Mouse (Mus musculus) heart, postnatal 25 days (tissue): ENCODE data around the gene Ndufs1. TPM values are rescaled to one million over a fixed set of nuclear protein-coding genes. Genes with fewer than 3 reads are reported as not detected.
"Not testable (repeated sequence)": the region's sequence is repeated elsewhere in the genome, so short reads cannot be mapped to it uniquely, and the experiment has no call there.

Experiments used
- DNase-seq: peaks from one replicate; pipeline ENCODE4 v3.0.0; 2022; ENCODE audit warnings: low spot score
- intact Hi-C: fragments of 180-260 bp; cut with DNase I; formaldehyde crosslinking; loops from one replicate; pipeline ENCODE4 v1.15.1; 2025
- total RNA-seq, 2 experiments: library from RNA; stranded (reverse); gene quantifications; 2 replicates each; pipeline ENCODE4 v1.2.3; 2021

Gene Ndufs1
- total RNA-seq, 2 experiments from 2014 or later, result 830 to 856 TPM

- DNase-seq, result no peak
- intact Hi-C loops, result no loop called here
Measured at GRCm38 (mm10) chr1:63188536-63188935, 11.9 kb upstream of the Ndufs1 start.

- DNase-seq, intact Hi-C loops: not testable (repeated sequence)
Measured at GRCm38 (mm10) chr1:63185430-63185829, 8.8 kb upstream of the Ndufs1 start.

GRCm38 (mm10) chr1:63182636-63183270 lies 6.1 kb upstream of the Ndufs1 start:
- DNase-seq, result no peak
- intact Hi-C loops, result loop anchor here (5.0 kb wide), 2 partner anchors 55 to 70 kb away; no protein-coding TSS in a partner anchor

GRCm38 (mm10) chr1:63182212-63182611 lies 5.6 kb upstream of the Ndufs1 start:
- intact Hi-C loops, result loop anchor here (5.0 kb wide), 2 partner anchors 55 to 70 kb away; no protein-coding TSS in a partner anchor
- DNase-seq, result peak; percentile 28

DNA sequence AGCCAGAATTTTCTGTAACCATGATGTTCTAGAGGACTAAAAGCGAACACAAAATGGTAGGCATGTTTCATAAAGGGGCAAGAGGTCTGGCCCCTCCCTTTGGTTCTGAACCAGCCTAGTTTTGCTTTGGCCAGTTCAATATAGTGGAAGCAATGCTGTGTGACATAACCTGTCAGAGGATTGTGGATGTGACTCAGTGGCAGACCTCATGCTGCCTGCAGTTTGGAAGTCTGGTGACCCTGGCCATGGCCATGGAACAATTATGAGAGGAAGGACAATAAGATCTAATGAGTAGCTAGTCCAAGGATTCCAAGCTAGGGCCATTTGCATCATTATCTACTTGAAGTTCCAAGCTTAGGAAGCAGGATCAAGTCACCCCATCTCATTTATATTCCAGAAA lies 4.8 kb upstream of the Ndufs1 start:
- no peak for DNase-seq
- intact Hi-C loops, result loop anchor here (5.0 kb wide), 2 partner anchors 56 to 71 kb away; no protein-coding TSS in a partner anchor

GRCm38 (mm10) chr1:63181019-63181418 lies 4.4 kb upstream of the Ndufs1 start:
- DNase-seq, result peak; percentile 75
- intact Hi-C loops, result loop anchor here (5.0 kb wide), 2 partner anchors 56 to 71 kb away; no protein-coding TSS in a partner anchor

DNA sequence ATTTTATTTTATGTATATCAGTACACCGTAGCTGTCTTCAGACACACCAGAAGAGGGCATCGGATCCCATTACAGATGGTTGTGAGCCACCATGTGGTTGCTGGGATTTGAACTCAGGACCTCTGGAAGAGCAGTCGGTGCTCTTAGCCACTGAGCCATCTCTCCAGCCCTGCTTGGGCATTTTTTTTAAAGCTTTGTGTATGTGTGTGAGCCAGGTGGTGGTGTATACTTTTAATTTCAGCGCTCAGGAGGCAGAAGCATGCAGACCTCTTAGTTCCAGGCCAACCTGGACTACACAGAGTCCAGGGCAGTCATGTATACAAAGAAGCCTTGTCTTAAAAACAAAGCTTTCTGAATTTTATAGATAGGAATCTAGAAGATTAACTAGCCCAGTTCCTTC lies 3.9 kb upstream of the Ndufs1 start:
- intact Hi-C loops, result loop anchor here (5.0 kb wide), 2 partner anchors 57 to 72 kb away; no protein-coding TSS in a partner anchor
- DNase-seq, result not testable (repeated sequence)

DNA sequence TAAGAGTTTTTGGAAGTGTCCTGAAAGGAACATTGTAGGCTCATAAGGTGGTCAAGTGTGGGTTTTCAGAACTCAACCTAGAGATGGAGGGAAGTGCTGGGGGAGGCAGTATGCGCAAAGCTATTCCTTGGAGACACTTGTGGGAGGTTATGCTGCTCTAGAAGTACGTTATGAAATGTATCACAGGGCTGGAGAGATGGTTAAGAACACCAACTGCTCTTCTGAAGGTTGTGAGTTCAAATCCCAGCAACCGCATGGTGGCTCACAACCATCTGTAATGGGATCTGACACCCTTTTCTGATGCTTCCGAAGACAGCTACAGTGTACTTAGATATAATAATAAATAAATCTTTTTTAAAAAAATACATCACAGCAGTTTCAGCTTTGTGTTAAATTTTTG lies 3.5 kb upstream of the Ndufs1 start:
- intact Hi-C loops, result loop anchor here (5.0 kb wide), 2 partner anchors 57 to 72 kb away; no protein-coding TSS in a partner anchor
- no peak for DNase-seq

DNA sequence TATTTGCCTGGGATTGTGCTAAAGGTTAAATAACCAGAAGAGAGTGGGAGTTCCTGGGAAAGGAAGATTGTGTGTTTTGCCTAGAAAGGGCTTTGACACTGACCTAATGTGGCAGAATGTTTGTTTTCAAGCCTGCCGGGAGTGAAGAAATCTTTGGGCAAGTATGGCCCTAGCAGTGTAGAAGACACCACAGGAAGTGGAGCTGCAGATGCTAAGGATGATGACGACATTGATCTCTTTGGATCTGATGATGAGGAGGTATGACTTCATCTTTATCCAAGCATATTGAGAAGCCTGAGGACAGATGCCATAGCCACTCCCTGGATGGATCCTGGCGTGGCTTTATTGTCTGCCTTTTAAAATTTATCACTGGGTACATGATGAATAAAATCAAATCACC lies 1.7 kb upstream of the Ndufs1 start:
- no peak for DNase-seq

DNA sequence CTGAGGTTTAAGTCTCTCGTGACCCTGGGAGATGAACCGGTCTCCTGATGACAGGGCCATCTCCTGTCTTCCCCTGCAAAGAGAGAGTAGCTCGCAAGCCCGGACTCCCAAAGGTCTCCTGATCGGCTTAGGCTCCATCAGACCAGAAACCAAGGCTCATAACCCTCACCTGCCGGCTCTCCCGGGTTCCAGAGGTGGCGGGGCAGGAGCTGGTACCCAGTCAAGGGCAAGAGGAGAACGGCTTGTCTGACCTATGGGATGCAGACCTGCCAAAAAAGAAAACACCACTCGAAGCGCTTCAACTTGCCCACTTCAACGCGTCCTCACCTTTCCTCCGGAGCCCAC lies 402 bp downstream of the Ndufs1 start:
- intact Hi-C loops, result loop anchor here (2.0 to 10.0 kb wide), 2 partner anchors 61 to 1359 kb away; partner anchors contain the start of genes Creb1 and Ino80d
- DNase-seq, result no peak

More for the DNA sequence above, 1.7 kb upstream of the Ndufs1 start:
- intact Hi-C loops, result loop anchor here (10.0 kb wide), 1 partner anchor 1356 kb away; the partner anchor contains the start of gene Creb1

- DNase-seq, result no peak
- intact Hi-C loops, result loop anchor here (2.0 to 10.0 kb wide), 2 partner anchors 61 to 1359 kb away; partner anchors contain the start of genes Creb1 and Ino80d
Measured at GRCm38 (mm10) chr1:63175853-63176252, 780 bp downstream of the Ndufs1 start.

- no peak for DNase-seq
- intact Hi-C loops, result no loop called here
Measured at GRCm38 (mm10) chr1:63168638-63169037, 8.0 kb downstream of the Ndufs1 start.

GRCm38 (mm10) chr1:63140231-63140630 lies 36.4 kb downstream of the Ndufs1 start:
- no peak for DNase-seq
- intact Hi-C loops, result no loop called here

- DNase-seq, intact Hi-C loops: not testable (repeated sequence)
Measured at GRCm38 (mm10) chr1:63138586-63138985, 38.0 kb downstream of the Ndufs1 start.

DNA sequence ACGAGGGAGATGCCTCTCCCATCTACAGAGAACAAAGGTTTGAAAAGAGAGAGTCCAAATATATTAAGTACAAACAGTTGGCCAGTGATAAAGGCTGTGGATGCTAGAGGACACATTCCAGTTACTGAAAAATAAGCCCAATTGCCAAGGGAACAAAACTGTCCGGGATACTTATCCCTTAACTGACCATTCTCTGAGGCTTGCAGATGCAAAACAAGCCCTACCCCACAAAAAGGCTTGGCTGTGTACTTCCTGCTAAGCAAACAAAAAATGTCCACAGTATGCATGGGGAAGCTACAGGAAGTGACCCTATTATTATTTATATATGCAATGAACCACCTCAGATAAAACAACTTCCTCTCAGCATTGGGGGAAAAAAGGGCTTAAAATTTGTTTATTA lies 38.7 kb downstream of the Ndufs1 start:
- no peak for DNase-seq
- intact Hi-C loops, result no loop called here

- intact Hi-C loops, result no loop called here
- no peak for DNase-seq
Measured at GRCm38 (mm10) chr1:63134530-63134929, 42.1 kb downstream of the Ndufs1 start.

DNA sequence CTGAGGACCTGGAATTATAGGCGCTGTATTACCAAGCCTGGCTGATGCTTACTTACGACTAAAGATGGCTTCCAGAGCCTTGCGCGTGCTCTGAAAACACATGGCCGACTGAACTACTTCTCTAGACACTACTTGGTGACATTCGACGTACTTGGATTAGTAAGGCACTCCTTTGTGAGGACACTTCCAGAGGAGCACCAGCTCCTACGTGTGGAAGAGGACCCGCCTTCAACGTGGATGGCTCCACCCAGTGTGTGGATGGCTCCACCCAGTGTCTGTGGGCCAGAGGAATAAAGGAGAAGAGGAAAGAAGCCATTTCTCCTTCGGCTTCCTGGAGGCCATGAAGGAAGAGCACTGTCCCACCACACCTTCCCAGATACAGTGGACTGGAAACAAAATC lies 44.9 kb downstream of the Ndufs1 start:
- intact Hi-C loops, result no loop called here
- no peak for DNase-seq

GRCm38 (mm10) chr1:63130883-63131282 lies 45.8 kb downstream of the Ndufs1 start:
- no peak for DNase-seq
- intact Hi-C loops, result no loop called here

DNA sequence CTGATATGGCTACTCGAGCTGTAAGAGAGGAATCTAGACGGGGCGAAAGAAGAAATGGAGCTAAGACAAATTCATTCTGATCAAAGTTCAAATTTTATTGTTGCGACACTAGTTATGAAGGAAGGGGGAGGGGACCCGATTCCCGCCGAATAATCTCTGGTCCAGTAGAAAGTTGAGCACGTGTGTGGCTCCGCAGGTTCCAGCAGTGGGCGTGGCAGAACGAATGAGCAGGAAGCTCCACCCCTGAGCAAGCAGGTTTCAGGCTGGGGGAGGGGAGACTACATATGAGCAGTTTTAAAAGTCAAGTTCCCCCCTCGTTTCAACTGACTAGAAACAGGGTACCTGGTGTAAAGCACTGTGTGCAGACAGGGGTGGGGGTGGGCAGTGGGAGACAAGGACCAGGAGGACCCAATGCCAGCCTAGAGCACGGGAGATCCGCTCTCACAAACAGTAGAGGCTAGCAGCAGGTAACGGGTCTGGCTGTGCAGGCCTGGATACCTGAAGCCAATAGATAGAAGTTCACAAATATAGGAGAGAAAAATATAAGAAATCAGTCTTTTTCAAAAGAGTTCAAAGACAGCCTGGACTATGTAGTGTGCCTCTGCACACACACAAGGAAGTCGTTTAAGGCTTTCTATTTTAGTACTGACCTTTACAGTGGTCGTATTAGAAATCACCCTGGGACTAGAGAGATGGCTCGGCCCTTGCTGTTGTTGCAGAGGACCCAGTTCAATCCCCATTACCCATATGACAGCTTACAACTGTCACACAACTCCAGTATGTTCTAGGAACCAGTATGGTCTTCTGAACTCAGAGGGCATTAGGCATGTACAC lies 46.6 kb downstream of the Ndufs1 start:
- no peak for DNase-seq
- intact Hi-C loops, result no loop called here

DNA sequence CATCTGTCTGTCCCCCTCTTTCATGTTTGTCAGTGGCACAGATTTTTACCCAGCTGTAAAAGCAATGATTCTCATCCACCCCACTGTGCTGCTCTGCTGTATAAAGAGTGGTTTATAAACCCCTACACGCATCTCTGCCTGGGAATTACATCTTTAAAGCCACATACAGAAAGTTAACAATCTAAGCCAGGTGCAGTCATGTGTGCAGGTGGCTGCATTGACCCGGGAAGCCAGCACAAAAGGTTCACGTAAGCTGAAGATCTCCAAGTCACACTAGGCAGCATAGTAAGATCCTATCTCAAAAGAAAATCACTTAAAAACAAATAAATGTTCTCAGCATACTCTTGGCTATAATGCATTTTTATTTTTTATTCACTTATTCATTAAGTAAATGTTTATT lies 47.4 kb downstream of the Ndufs1 start:
- DNase-seq, result no peak
- intact Hi-C loops, result no loop called here

GRCm38 (mm10) chr1:63126206-63126605 lies 50.4 kb downstream of the Ndufs1 start:
- DNase-seq, result no peak
- intact Hi-C loops, result no loop called here
